Mouse (Mus musculus): ENCODE measurements around the gene Rlf. TPM values are rescaled to one million over a fixed set of nuclear protein-coding genes. Genes with fewer than 3 reads are reported as not detected.

Rlf gene
- 10 to 100 TPM; 28.4 to 31.8 TPM for total RNA-seq (2021)

GRCm38 (mm10) chr4:121214793-121215304 is at the start of gene Rlf:
Rlf (minus strand) TSS chr4:121215084.
- peak; percentile 100 for DNase-seq (ENCODE audit: extremely low spot score in 1 of 2, low spot score in 1 of 2)

DNA sequence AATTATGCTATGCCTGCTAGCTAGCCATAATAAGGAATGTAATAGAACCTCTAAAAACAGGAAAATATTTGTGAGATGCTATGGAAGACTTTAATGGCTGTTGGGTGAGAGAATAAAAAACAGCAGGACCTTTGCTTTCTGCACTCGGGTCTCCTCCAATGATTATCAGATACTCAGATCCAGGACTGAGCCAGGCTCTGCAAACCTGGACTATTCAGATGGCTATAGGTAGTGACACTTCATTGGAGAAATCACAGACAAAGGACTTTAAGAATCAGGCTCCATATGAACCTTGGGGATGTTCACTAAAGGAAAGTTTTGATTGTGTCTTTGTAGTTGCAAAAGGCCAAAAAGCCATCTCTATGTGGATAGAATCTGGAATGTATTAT is 26.7 kb upstream of the Rlf start:
- no peak for DNase-seq (ENCODE audit: extremely low spot score in 1 of 2, low spot score in 1 of 2)

DNA sequence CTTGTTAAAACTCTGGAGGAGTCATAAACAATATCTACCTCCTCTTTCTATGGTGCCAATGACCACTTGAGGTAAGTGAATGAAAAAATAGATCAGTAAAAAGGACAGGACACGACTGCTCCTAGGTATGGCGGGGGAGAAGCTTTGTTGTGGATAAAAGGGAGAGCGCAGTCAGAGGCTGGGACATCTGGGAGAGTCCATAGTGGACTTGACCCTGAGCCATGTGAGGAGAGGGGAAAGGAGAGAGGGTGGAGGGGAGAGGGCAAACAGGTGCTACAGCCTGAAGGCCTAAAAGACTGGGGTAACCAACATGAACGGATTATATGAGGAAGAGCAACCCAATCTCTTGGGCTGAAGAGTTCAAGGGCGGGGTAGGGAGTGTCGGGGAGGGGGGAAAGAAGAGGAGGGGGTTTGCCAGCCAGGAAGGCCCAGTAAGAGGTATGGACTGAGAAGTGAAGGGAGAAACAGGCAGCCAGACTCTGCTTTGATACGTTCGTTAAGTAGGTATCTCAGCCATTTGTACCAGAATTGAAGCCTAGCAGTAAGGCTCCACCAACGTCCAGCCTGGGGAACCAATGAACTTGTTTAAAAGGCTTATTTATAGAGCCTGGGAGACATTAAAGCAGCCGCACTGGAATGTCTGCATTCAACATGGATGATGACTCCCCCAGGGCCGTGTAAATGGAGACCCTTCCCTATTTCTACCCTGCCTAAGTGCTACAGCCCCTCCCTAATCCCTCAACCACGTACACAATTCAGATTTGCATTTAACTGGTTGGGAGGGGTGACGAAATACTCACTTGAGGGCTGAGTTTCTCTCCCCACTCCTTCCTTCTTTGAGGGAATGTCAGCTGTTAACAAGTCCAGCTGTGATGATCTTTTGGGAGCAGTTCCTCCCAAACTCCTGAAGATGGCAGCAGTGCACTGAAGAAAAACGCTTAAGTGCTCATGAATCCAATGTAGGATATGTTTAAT is 26.0 kb upstream of the Rlf start:
- DNase-seq (ENCODE audit: extremely low spot score in 1 of 2, low spot score in 1 of 2), result no peak

DNA sequence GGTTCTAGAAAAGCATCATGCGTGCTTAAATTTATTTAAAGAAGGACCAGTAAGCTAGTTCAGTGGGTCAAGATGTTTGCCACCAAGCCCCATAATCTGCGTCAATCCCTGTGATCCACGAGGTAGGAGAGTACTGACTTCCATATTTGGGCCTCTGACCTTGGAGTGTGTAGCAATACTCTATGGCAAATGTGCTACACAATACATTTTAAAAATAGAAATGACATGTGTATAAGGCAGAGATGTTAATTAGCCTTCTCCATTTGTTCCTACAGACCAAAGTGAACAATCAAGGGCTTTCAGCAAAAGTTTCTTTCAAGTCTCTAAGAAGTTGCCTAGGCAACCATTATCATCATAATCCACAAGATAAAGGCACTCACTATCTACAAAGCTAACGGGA is 25.0 kb upstream of the Rlf start:
- no peak for DNase-seq (ENCODE audit: extremely low spot score in 1 of 2, low spot score in 1 of 2)

DNA sequence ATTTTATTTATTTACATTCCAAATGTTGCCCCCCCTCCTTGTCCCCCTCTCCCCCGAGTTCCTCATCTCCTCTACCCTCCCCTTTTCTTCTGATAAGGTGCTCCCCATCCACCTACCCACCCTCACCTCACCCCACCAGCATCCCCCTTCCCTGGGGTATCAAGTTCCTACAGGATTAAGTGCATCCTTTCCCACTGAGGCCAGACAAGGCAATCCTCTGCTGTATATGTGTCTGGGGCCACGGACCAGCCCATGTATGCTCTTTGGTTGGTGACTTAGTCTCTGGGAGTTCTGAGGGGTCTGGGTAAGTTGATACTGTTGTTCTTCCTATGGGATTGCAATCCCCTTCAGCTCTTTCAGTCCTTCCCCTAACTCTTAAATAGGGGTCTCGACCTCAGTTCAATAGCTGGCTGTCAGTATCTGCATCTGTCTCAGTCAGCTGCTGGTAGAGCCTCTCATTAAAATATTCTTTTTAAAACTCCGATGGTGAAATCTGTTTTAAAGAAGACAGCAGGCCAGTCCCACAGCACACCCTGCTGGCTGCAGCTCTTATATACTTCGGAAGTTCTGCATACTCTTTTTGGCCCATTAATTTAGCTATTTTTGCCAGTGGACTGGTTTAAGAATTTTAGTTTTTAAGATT is 17.0 kb upstream of the Rlf start:
- peak in 1 of 2 experiments; percentile 66 for DNase-seq (ENCODE audit: extremely low spot score in 1 of 2, low spot score in 1 of 2)

DNA sequence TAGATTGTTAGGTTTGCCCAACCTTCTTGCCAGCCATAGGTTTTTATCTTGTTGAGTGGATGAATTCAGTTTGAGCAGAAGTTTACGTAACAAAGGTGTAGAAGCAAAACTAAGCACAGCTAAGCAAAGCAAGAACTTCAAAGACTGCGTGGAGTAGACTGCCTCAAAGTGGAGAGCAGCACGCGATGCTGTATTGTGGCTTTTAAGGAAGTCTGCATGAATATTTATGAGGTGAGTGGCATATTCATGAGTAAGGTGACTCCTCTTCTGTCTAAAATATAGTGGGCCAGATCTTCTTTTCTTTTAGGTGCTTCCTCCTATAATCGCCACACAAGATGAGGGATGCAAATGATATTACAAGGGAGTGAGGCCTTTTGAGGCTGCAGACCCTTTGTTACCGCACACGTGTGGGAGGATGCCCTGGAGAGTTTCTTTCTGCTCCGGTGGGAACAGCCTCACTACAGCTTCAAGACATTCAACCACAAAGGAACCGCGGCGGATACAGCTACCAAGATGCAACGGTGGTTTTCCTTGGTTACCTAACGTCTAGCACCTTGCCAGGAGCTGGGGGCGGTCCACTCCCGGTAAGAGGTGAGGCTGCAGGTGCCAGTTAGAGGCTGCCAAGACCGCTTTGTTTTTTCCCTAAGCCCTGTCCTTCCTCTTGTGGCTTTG is 16.2 kb upstream of the Rlf start:
- DNase-seq (ENCODE audit: extremely low spot score in 1 of 2, low spot score in 1 of 2), result no peak

GRCm38 (mm10) chr4:121227072-121227471 is 12.2 kb upstream of the Rlf start:
- peak in 1 of 2 experiments; percentile 26 for DNase-seq (ENCODE audit: extremely low spot score in 1 of 2, low spot score in 1 of 2)

DNA sequence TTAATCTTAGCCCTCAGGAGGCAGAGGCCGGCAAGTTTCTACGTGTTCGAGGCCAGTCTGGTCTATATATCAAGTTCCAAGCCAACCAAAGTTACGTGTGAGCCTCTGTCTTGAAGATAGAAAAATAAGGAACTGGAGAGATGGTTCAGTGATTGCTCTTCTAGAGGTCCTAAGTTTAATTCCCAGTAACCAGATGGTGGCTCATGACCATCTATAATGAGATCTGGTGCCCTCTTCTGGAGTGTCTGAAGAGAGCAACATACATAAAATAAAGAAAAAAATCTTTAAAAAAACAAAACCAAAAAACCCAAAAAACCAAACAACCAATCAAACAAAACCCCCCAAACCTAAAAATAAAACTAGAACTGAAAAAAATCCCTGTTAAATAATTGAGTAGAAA is 10.3 kb upstream of the Rlf start:
- DNase-seq (ENCODE audit: extremely low spot score in 1 of 2, low spot score in 1 of 2), result no peak

DNA sequence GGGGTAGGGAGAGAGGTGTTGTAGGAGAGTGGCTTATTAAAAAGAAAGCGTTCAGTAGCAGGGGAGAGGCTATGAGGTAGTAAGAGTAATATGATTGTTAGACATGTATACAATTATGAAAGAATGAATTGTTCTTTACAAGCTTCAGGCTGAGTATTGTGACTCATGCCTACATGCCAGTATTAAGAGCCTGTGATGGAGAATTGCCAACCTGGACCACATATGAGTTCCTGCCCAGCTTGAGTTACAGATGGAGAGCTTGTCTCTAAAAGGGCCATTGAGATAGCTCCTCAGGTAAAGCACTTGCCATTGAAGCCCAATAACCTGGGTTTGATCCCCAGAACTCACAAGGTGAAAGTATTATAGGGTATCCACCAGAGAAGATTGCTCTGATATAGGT is 8.3 kb upstream of the Rlf start:
- no peak for DNase-seq (ENCODE audit: extremely low spot score in 1 of 2, low spot score in 1 of 2)

DNA sequence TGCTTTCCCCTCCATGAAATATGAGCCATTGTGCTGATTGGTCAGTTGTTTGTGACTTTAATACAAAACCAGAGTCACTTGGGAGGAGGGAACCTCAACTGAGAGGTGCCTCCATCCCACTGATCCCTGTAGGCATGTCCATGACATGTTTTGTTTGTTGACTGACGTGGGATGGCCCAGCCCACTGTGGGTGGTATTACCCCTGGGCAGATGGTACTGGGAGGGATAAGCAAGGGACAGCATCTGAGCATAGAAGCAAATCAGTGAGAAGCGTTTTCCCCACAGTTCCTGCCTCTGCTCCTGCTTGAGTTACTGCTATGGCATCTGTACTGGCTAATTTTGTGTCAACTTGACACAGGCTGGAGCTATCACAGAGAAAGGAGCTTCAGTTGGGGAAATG is 1.3 kb upstream of the Rlf start:
- no peak for DNase-seq (ENCODE audit: extremely low spot score in 1 of 2, low spot score in 1 of 2)

- DNase-seq (ENCODE audit: extremely low spot score in 1 of 2, low spot score in 1 of 2), result no peak
Measured at GRCm38 (mm10) chr4:121215489-121215888, 605 bp upstream of the Rlf start.

DNA sequence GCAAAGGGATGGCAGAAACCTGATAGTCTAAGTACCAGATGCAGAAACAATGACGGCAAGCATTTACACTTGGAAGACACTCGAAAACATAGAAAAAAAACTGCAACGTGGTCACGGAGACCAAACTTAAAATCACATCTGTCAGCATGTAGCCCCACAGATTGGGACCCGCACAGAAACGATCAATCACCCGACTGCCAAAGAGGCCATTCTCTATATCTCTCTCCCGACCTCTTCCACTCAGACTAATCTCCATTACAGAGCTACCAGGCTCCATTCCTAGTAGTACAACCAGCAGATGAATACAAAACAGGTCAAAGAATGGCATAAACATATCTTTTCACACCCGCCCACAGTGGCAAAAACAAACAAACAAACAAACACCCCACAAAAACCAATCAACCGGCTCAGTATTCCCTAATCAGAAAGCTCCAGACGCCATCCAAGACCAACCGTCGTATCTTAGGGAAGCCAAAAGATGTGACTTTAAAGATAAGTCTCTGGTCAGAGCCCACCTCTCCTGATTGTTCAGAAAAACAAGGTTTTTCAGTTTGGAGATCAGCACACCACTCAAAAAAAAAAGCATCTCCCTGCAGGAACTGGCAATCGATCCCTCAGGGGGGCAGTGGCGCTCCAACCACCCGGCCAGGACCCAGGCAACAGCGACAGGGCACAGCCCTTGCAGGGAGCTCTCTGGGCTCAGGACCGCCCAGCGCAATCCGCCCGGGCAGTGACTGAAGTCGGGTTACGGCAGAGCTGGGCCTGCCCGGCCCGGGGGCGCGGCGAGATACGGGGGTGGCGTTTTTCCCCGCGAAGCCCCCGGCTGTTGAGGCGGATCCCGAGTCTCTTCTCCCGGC is 720 bp downstream of the Rlf start:
- DNase-seq (ENCODE audit: extremely low spot score in 1 of 2, low spot score in 1 of 2), result peak; percentile 45 to 63

- no peak for DNase-seq (ENCODE audit: extremely low spot score in 1 of 2, low spot score in 1 of 2)
Measured at GRCm38 (mm10) chr4:121208911-121209310, 6.0 kb downstream of the Rlf start.

- DNase-seq (ENCODE audit: extremely low spot score in 1 of 2, low spot score in 1 of 2), result no peak
Measured at GRCm38 (mm10) chr4:121197856-121198255, 17.0 kb downstream of the Rlf start.

- no peak for DNase-seq (ENCODE audit: extremely low spot score in 1 of 2, low spot score in 1 of 2)
Measured at GRCm38 (mm10) chr4:121196995-121197394, 17.9 kb downstream of the Rlf start.

- DNase-seq (ENCODE audit: extremely low spot score in 1 of 2, low spot score in 1 of 2), result no peak
Measured at GRCm38 (mm10) chr4:121196205-121196604, 18.7 kb downstream of the Rlf start.

- no peak for DNase-seq (ENCODE audit: extremely low spot score in 1 of 2, low spot score in 1 of 2)
Measured at GRCm38 (mm10) chr4:121194736-121195135, 20.1 kb downstream of the Rlf start.

GRCm38 (mm10) chr4:121192306-121192705 is 22.6 kb downstream of the Rlf start:
- DNase-seq (ENCODE audit: extremely low spot score in 1 of 2, low spot score in 1 of 2), result no peak

GRCm38 (mm10) chr4:121189341-121189740 is 25.5 kb downstream of the Rlf start:
- no peak for DNase-seq (ENCODE audit: extremely low spot score in 1 of 2, low spot score in 1 of 2)

DNA sequence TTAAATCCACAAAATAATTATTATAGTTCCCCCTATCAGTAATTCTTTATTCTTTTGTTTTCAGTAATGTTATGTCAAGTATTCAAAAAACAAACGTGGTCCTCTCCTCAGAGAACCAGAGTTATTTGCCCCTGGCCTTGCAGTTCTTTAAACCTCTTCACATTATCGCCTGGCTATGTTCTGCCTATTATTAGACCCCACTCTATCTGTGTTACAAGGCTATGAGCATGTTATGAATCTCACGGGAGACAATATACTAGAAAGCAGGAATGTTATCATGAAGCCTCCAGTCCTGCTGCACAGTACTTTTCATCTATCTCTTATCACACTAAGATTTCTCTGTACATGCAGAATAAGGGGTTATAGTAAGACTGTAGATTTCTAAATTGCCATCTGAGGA is 35.2 kb downstream of the Rlf start:
- DNase-seq (ENCODE audit: extremely low spot score in 1 of 2, low spot score in 1 of 2), result no peak
